Mouse (Mus musculus) thymus, adult 2 months (tissue): ENCODE measurements around the gene Limd2.

Experiments used
- CTCF ChIP-seq: fragments of 200-500 bp; IDR thresholded peaks from 2 replicates; pipeline ENCODE4 v1.5.1; 2012; ENCODE audit warnings: mild to moderate bottlenecking, control low read depth, low read length, moderate library complexity, borderline replicate concordance; ENCODE audit not compliant: control insufficient read depth, poor library complexity, insufficient read depth; ENCODE audit errors: extremely low read depth
- POLR2A ChIP-seq: fragments of 200-500 bp; IDR thresholded peaks from 2 replicates; pipeline ENCODE4 v1.6.1; 2012; ENCODE audit warnings: mild to moderate bottlenecking, low read length, control low read depth, moderate library complexity; ENCODE audit not compliant: control insufficient read depth, poor library complexity, insufficient read depth; ENCODE audit errors: extremely low read depth

DNA sequence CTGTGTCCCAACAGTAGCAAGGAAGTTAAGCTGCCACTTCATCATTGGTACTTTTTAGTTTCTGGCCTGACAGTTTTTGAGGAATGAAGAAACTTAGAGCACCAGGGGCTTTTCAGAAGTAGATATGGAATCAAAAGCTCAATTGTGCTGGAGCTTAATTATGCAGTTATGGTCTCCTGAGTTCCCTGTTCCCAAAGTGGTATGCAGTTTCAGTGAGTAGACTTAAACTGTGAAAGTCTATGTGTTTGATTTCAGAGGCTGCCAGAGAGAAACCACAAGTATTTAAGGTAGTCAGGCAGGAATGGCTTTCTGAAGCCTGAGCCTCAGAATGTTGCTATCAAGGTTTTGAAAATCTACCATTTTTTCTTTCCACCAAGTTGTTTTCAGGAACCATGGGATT is 49.0 kb downstream of the Limd2 start:
- no peak for TF ChIP-seq CTCF
- TF ChIP-seq POLR2A, result no peak
